Mouse (Mus musculus) midbrain, embryonic 13.5 days (tissue): ENCODE measurements around the gene Rps11. TPM values are rescaled to one million over a fixed set of nuclear protein-coding genes. Genes with fewer than 3 reads are reported as not detected.
"Not testable (repeated sequence)": the region's sequence is repeated elsewhere in the genome, so short reads cannot be mapped to it uniquely, and the experiment has no call there.

Experiments
- ATAC-seq: fragments of 200-750 bp; cut with Nextera tagmentation; 2 replicates; pipeline ENCODE4 v1.8.0; 2017; ENCODE audit warnings: mild to moderate bottlenecking, moderate TSS enrichment, moderate library complexity
- H3K27ac ChIP-seq: fragments of 300-500 bp; sonication (generic); 2 replicates; pipeline ENCODE4 v1.5.1; 2015; ENCODE audit warnings: inconsistent platforms, mild to moderate bottlenecking, moderate library complexity
- H3K27me3 ChIP-seq: fragments of 300-500 bp; sonication (generic); 2 replicates; pipeline ENCODE4 v1.6.1; 2015; ENCODE audit warnings: mild to moderate bottlenecking, inconsistent platforms
- H3K36me3 ChIP-seq: fragments of 300-500 bp; sonication (generic); 2 replicates; pipeline ENCODE4 v1.6.1; 2015; ENCODE audit warnings: mild to moderate bottlenecking, inconsistent platforms
- H3K4me1 ChIP-seq: fragments of 300-500 bp; sonication (generic); replicated peaks from 2 replicates; pipeline ENCODE4 v1.6.1; 2015; ENCODE audit warnings: inconsistent platforms
- H3K4me2 ChIP-seq: fragments of 300-500 bp; sonication (generic); replicated peaks from 2 replicates; pipeline ENCODE4 v1.6.1; 2015; ENCODE audit warnings: moderate library complexity, mild to moderate bottlenecking, inconsistent platforms
- H3K4me3 ChIP-seq: fragments of 300-500 bp; sonication (generic); replicated peaks from 2 replicates; pipeline ENCODE4 v1.5.1; 2015; ENCODE audit warnings: mild to moderate bottlenecking, inconsistent platforms
- H3K9ac ChIP-seq: fragments of 300-500 bp; sonication (generic); replicated peaks from 2 replicates; pipeline ENCODE4 v1.6.1; 2015; ENCODE audit warnings: mild to moderate bottlenecking, inconsistent platforms
- H3K9me3 ChIP-seq: fragments of 300-500 bp; sonication (generic); 2 replicates; pipeline ENCODE4 v1.6.1; 2016; ENCODE audit warnings: mild to moderate bottlenecking, inconsistent platforms
- WGBS: fragments of 180-500 bp; shearing (Covaris S2); methylation state at CpG from one replicate; pipeline ENCODE4 v1.1.7; 2015; 5-methylcytosine and 5-hydroxymethylcytosine counted together
- polyA plus RNA-seq: library from polyadenylated mRNA; unstranded; fragments of >200 nt; fragmentation: Nextera tagmentation; extraction: Ambion mirVana; gene quantifications from 2 replicates; pipeline ENCODE4 v1.2.1, GENCODE M21; 2015

Gene Rps11
- polyA plus RNA-seq, 1 experiment from 2014 or later, result 1,074 TPM

DNA sequence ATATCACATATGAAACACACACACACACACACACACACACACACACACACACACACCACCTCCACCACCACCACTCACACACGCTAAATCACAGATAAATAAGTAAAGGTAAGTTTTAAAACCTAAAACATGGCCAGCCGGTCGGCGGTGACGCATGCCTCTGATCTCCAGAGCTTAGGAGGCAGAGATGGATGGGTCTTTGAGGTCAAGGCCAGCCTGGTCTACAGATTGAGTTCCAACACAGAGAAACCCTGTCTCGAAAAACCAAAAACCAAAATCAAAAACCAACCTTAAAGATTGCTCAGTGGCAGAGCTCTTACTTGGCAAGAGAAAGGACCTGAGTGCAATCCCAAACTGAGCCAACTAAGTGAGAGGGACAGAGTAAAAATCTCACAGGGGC, 24.2 kb downstream of the Rps11 start:
- no peak overlapping the region for H3K9ac ChIP-seq
- ATAC-seq, result no peak
- no peak overlapping the region for H3K4me3 ChIP-seq
- H3K36me3 ChIP-seq, result no peaks in the 10 kb centered on the region
- no peaks in the 10 kb centered on the region for H3K4me1 ChIP-seq
- H3K4me2 ChIP-seq, result no peak overlapping the region
- H3K9me3 ChIP-seq, result no peaks in the 10 kb centered on the region
- no peak overlapping the region for H3K27ac ChIP-seq
- H3K27me3 ChIP-seq, result no peaks in the 10 kb centered on the region
- 97% methylated on average over 6 of the region's 6 CpGs for WGBS

GRCm38 (mm10) chr7:45098541-45099240, 25.5 kb downstream of the Rps11 start:
- Histone ChIP-seq H3K9me3 (no peaks in the 10 kb centered on the region), H3K4me2 (no peak overlapping the region), H3K27ac (no peak overlapping the region), H3K27me3 (no peaks in the 10 kb centered on the region), H3K9ac (no peak overlapping the region), H3K4me3 (no peak overlapping the region), H3K36me3 (no peaks in the 10 kb centered on the region), H3K4me1 (no peaks in the 10 kb centered on the region)
- 89% methylated on average over 8 of the region's 8 CpGs for WGBS
- no peak for ATAC-seq

GRCm38 (mm10) chr7:45097479-45097878, 26.8 kb downstream of the Rps11 start:
- no peak overlapping the region for H3K4me2 ChIP-seq
- WGBS, result 80% methylated on average over 6 of the region's 6 CpGs
- no peaks in the 10 kb centered on the region for H3K4me1 ChIP-seq
- no peaks in the 10 kb centered on the region for H3K36me3 ChIP-seq
- ATAC-seq, result no peak
- no peaks in the 10 kb centered on the region for H3K27me3 ChIP-seq
- H3K9ac ChIP-seq, result no peak overlapping the region
- no peaks in the 10 kb centered on the region for H3K9me3 ChIP-seq
- H3K4me3 ChIP-seq, result no peak overlapping the region
- no peak overlapping the region for H3K27ac ChIP-seq

DNA sequence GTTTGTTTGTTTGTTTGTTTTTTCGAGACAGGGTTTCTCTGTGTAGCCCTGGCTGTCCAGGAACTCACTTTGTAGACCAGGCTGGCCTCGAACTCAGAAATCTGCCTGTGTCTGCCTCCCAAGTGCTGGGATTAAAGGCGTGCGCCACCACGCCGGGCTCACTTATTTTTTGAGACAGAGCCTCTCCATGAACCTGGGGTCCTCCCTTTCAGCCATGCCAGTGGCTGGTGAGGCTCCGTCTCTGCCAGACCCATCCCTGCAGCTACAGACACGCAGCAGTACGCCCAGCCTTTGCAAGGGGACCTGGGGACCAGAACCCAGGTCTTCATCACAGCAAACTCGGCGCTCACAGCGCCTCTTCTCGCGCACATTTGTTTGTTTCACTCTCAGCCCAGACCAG, 28.3 kb downstream of the Rps11 start:
- WGBS, result 94% methylated on average over 14 of the region's 14 CpGs
- not testable (repeated sequence) for H3K4me3 ChIP-seq, H3K27ac ChIP-seq, H3K9ac ChIP-seq, ATAC-seq, H3K4me2 ChIP-seq, H3K9me3 ChIP-seq, H3K36me3 ChIP-seq, H3K27me3 ChIP-seq
- H3K4me1 ChIP-seq, result peaks cover 11% of the 10 kb centered on the region

DNA sequence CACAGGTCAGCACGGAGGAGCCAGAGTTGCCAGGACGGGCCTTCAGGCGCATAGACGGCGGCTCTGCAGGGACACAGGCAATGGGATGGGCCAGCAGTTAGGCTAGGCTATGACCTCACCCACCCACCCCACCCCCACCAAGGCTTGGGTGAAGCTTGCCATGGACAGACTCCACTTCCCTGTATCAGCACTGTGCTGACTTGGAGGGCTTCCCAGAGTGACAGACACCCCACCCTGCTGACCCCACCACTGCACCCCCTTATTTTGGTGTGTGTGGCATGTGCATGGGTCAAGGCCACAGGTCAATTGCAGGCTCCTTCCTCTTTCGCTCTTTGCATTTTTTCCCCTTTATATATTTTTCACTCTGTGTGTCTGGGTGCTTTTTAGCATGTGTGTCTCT, 28.9 kb downstream of the Rps11 start:
- Histone ChIP-seq H3K36me3 (no peaks in the 10 kb centered on the region), H3K27ac (no peak overlapping the region), H3K4me3 (no peak overlapping the region), H3K27me3 (0 out of 2 replicates have a peak, but pooled peaks cover 5% of the 10 kb centered on the region), H3K4me2 (no peak overlapping the region), H3K9ac (no peak overlapping the region), H3K9me3 (no peaks in the 10 kb centered on the region), H3K4me1 (peaks cover 13% of the 10 kb centered on the region)
- WGBS, result 92% methylated on average over 6 of the region's 6 CpGs
- ATAC-seq, result no peak

DNA sequence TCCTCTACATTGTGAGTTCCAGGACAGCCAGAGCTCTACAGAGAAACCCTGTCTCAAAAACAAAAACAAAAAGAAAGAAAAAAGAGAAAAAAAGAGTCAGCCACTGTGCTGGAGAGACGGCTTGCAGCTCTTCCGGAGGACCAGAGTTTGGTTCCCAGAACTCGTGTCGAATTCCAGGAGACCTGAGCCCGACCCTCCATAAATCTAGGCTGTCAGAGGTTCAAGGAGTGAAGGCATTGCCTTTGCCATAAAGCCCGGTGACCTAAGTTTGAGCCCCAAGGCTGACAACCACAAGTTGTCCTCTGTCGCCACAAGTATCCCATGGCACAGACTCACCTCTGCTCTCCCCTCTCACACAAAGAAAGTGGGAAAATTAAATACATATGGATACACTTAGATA, 30.1 kb downstream of the Rps11 start:
- no peaks in the 10 kb centered on the region for H3K36me3 ChIP-seq
- H3K27ac ChIP-seq, result no peak overlapping the region
- no peaks in the 10 kb centered on the region for H3K9me3 ChIP-seq
- WGBS, result 76% methylated on average over 7 of the region's 7 CpGs
- H3K4me2 ChIP-seq, result no peak overlapping the region
- H3K27me3 ChIP-seq, result 0 out of 2 replicates have a peak, but pooled peaks cover 5% of the 10 kb centered on the region
- H3K4me3 ChIP-seq, result no peak overlapping the region
- ATAC-seq, result no peak
- peaks cover 13% of the 10 kb centered on the region for H3K4me1 ChIP-seq
- H3K9ac ChIP-seq, result no peak overlapping the region

DNA sequence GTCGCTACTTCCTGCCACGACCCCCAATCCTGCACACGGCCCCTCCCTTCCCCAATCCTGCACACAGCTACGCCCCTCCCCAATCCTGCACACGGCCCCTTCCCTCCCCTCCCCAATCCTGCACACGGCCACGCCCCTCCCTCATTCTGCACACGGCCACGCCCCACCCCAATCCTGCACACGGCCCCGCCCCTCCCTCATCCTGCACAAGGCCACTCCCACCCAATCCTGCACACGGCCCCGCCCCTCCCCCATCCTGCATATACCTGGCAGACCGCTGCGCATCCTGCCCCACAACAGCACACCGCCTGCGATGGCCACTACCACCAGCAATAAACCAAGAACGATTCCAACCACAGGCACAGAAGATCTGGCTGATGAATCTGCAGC, 30.7 kb downstream of the Rps11 start:
- Histone ChIP-seq H3K36me3 (no peaks in the 10 kb centered on the region), H3K4me2 (no peak overlapping the region), H3K27me3 (0 out of 2 replicates have a peak, but pooled peaks cover 5% of the 10 kb centered on the region), H3K9me3 (no peaks in the 10 kb centered on the region), H3K4me1 (peaks cover 13% of the 10 kb centered on the region), H3K27ac (no peak overlapping the region), H3K9ac (no peak overlapping the region), H3K4me3 (no peak overlapping the region)
- 33% methylated on average over 18 of the region's 18 CpGs for WGBS
- ATAC-seq, result no peak

- Histone ChIP-seq H3K36me3 (no peaks in the 10 kb centered on the region; the same call in 1 of the 2 replicates), H3K9me3 (no peaks in the 10 kb centered on the region), H3K4me3 (no peak overlapping the region), H3K27me3 (0 out of 2 replicates have a peak, but pooled peaks cover 5% of the 10 kb centered on the region), H3K4me1 (peaks cover 13% of the 10 kb centered on the region), H3K9ac (no peak overlapping the region), H3K4me2 (no peak overlapping the region), H3K27ac (no peak overlapping the region)
- WGBS, result 61% methylated on average over 12 of the region's 12 CpGs
- ATAC-seq, result no peak
Observed at GRCm38 (mm10) chr7:45092828-45093515, 31.3 kb downstream of the Rps11 start.

DNA sequence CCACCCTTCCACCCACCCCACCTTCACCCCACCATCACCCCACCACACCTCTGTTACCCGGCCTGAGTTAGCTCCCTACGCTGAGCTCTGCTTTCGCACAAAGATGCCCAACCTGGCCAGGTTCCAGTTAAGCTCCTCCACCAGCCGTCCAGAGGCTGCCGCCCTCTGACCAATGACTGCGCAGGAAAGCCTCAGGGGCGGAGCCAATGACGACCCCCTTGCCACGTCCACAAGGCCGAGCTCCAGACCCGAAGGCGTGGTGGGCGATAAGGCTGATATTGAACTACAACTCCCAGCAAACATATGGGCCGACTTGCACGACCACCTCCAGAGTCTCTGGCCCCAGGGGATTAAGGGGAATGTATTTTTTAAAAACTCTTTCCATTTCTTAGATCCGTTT, 32.2 kb downstream of the Rps11 start, which contains the start of gene Rcn3:
Rcn3 (minus strand) TSS at position 174 of the 400 bp plus-strand sequence.
- Histone ChIP-seq H3K9ac (peak within 1 kb of the TSS; percentile 53), H3K4me1 (peaks cover 13% of the 10 kb centered on the region), H3K27ac (0 out of 2 replicates have a peak within 1 kb of the TSS, but pooled peaks have one; percentile 14), H3K36me3 (peaks cover 6% of the 10 kb centered on the region; the same call in 1 of the 2 replicates), H3K27me3 (0 out of 2 replicates have a peak, but pooled peaks cover 5% of the 10 kb centered on the region), H3K4me2 (peak within 1 kb of the TSS; percentile 61), H3K4me3 (peak within 1 kb of the TSS; percentile 43), H3K9me3 (no peaks in the 10 kb centered on the region)
- 1% methylated on average over 16 of the region's 16 CpGs for WGBS
- peak; percentile 97 for ATAC-seq

- peak overlapping the region; percentile 53 for H3K9ac ChIP-seq
- H3K36me3 ChIP-seq, result peaks cover 13% of the 10 kb centered on the region
- peaks cover 13% of the 10 kb centered on the region for H3K4me1 ChIP-seq
- peak overlapping the region; percentile 61 for H3K4me2 ChIP-seq
- peak overlapping the region; percentile 43 for H3K4me3 ChIP-seq
- H3K27ac ChIP-seq, result 0 out of 2 replicates have a peak overlapping the region, but pooled peaks have one; percentile 14
- 0 out of 2 replicates have a peak, but pooled peaks cover 5% of the 10 kb centered on the region for H3K27me3 ChIP-seq
- ATAC-seq, result peak; percentile 62
- H3K9me3 ChIP-seq, result no peaks in the 10 kb centered on the region
- 17% methylated on average over 35 of the region's 35 CpGs for WGBS
Observed at GRCm38 (mm10) chr7:45091001-45091990, 32.9 kb downstream of the Rps11 start.

DNA sequence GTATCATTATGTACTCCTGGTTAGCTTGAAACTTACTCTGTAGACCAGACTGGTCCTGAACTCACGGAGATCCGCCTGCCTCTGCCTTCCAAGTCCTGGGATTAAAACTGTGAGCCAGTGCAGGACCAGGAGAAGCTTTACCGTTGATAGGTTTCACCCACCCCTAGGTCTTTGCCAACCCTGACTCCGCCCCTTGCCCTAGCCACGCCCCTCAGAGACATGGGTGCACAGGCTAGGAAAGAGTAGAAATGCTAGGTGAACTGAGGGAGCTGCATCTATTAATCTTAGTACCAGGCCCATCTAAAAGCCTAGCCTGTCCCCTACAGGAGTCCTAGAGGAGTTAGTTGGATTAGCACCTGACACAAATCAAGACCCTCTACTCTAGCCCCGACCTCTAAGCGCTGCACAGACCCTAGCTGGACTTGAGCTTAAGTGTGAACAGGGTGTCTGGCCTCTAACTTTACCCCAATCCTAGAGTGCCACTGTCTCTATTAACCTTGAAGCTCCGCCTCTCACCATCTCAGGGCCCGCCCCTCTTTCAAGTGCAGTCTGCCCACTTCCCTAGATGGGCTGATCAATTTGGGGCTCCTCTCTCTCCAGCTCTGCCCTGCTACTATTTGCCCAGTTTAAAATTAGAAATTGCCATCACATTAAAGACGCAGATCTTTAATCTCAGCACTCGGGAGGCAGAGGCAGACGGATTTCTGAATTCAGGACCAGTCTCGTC, 33.8 kb downstream of the Rps11 start:
- 0 out of 2 replicates have a peak, but pooled peaks cover 5% of the 10 kb centered on the region for H3K27me3 ChIP-seq
- peak overlapping the region; percentile 61; the same call in 1 of the 2 replicates for H3K4me2 ChIP-seq
- ATAC-seq, result 0 out of 2 replicates have a peak, but pooled peaks have one; percentile 7
- peaks cover 13% of the 10 kb centered on the region for H3K4me1 ChIP-seq
- 82% methylated on average over 13 of the region's 13 CpGs for WGBS
- H3K9ac ChIP-seq, result no peak overlapping the region
- H3K27ac ChIP-seq, result no peak overlapping the region
- no peak overlapping the region for H3K4me3 ChIP-seq
- peaks cover 17% of the 10 kb centered on the region for H3K36me3 ChIP-seq
- H3K9me3 ChIP-seq, result no peaks in the 10 kb centered on the region
